Mouse (Mus musculus) embryonic fibroblast, embryonic 13.5 days (primary cell): ENCODE results near the gene Wdr76. TPM values are rescaled to one million over a fixed set of nuclear protein-coding genes. Genes with fewer than 3 reads are reported as not detected.
"Not testable (repeated sequence)": the region's sequence is repeated elsewhere in the genome, so short reads cannot be mapped to it uniquely, and the experiment has no call there.

Source experiments
- H3K27ac ChIP-seq: 2 replicates; pipeline ENCODE4 v1.5.1; 2012; ENCODE audit warnings: low read length, control low read depth, inconsistent platforms; ENCODE audit not compliant: insufficient read depth
- H3K4me1 ChIP-seq: 2 replicates; pipeline ENCODE4 v1.6.1; 2011; ENCODE audit warnings: low read length; ENCODE audit not compliant: control insufficient read depth, insufficient read depth
- H3K4me3 ChIP-seq: 2 replicates; pipeline ENCODE4 v1.5.1; 2011; ENCODE audit warnings: mild to moderate bottlenecking, control low read depth, low read length; ENCODE audit not compliant: insufficient read depth
- CTCF ChIP-seq: IDR thresholded peaks from 2 replicates; pipeline ENCODE4 v1.5.1; 2011; ENCODE audit warnings: mild to moderate bottlenecking, control low read depth, low read length, moderate library complexity, borderline replicate concordance; ENCODE audit not compliant: insufficient read depth
- POLR2A ChIP-seq: IDR thresholded peaks from 2 replicates; pipeline ENCODE4 v1.6.1; 2011; ENCODE audit warnings: low read depth, mild to moderate bottlenecking, control low read depth, low read length, moderate library complexity
- polyA plus RNA-seq: library from polyadenylated mRNA; stranded (reverse); fragments of >200 nt; gene quantifications from 2 replicates; pipeline ENCODE4 v1.2.4, GENCODE M21; 2011; ENCODE audit warnings: low read depth; ENCODE audit not compliant: missing spikeins, insufficient read length

The Wdr76 gene
- polyA plus RNA-seq, 1 experiment = 8.6 TPM

DNA sequence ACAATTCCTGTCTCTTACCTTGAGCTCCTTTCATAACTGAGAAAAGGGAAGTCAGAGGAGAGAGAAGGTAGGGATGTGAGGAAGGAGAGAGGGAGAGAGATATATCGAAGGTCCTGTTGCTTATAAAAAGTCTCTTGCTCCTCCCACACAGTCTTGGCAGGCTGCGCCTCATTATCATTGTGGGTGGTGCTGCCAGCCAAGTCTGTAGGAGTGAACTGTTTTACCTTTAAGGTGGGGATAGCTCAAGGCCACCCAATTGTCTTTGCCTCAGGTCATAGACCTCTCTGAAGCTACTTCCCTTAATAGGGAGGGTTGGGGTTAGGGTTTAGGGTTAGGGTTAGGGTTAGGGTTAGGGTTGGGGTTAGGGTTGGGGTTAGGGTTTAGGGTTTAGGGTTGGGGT, 15.5 kb downstream of the Wdr76 start:
- Histone ChIP-seq H3K4me3 (no peak overlapping the region), H3K27ac (no peak overlapping the region), H3K4me1 (no peaks in the 10 kb centered on the region)
- TF ChIP-seq CTCF = no peak
- TF ChIP-seq POLR2A = no peak

GRCm38 (mm10) chr2:121522830-121523229, 16.3 kb downstream of the Wdr76 start:
- not testable (repeated sequence) for H3K27ac ChIP-seq

GRCm38 (mm10) chr2:121525056-121525455, 18.5 kb downstream of the Wdr76 start:
- Histone ChIP-seq H3K4me1 (no peaks in the 10 kb centered on the region), H3K4me3 (no peak overlapping the region), H3K27ac (no peak overlapping the region)
- TF ChIP-seq POLR2A (no peak), CTCF (no peak)

More at GRCm38 (mm10) chr2:121522830-121523229, 16.3 kb downstream of the Wdr76 start:
- H3K4me3 ChIP-seq, H3K4me1 ChIP-seq: not testable (repeated sequence)

DNA sequence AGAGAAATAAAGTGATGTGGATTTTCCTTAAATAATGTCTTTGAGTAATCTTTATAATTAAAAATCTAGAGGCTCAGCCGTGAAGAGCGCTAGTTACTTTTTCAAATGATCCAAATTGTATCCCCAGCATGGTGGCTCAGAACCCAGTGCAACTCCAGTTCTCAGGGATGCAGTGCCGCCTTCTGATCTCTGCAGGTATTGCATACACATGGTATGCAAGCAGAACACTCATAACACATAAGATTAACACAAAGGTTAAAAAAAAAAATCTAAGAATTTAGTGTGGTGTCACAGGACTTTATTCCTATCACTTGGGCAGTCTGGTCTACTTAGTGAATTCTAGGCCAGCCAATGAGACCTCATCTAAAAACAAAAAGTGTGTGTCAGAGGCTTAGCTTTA, 38.3 kb downstream of the Wdr76 start:
- TF ChIP-seq CTCF (no peak), POLR2A (no peak)
- H3K4me1 ChIP-seq = peaks cover 2% of the 10 kb centered on the region; the same call in 1 of the 2 replicates
- H3K4me3 ChIP-seq = no peak overlapping the region
- H3K27ac ChIP-seq = no peak overlapping the region

DNA sequence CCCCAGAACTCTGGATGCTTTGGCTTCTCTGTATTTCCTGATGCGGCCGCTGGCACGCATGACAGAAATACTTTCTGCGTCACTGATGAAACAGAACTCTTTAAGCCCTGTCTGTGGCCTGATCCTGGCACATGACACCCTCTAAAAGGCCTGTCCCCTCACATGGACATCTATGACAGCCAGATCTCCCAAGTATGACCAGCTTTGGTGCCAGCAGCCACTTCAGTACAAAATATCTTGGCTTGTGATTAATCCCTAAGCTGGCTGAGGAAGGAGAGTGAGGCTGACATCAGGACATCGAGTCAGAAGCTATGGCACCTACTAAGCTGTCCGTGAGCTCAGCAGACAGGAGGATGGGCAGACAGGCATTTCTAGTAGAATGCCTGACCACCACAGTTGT, 43.1 kb downstream of the Wdr76 start:
- no peak overlapping the region for H3K4me3 ChIP-seq
- peaks cover 2% of the 10 kb centered on the region; the same call in 1 of the 2 replicates for H3K4me1 ChIP-seq
- no peak overlapping the region for H3K27ac ChIP-seq
- no peak for TF ChIP-seq POLR2A

DNA sequence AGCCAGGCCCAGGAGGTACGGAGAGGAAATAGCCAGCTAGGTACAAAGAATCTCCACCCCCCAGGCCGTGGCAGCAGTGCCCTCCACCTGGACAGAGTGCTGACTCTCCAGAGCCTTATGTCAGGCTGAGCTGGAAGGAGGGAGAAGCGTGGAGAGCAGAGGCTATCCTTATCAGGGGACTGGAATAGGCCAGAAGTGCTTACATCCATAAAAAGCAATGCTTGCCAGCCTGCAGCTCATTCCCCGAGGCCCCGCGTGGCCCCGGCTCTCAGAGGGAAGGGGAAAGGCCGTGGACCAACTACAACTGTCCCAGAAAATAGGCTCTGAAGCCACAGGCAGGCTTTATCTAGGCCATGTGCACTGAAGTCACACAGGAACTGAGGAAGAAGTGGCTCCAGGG, 44.7 kb downstream of the Wdr76 start:
- H3K27ac ChIP-seq = no peak overlapping the region
- H3K4me3 ChIP-seq = no peak overlapping the region
- peaks cover 2% of the 10 kb centered on the region; the same call in 1 of the 2 replicates for H3K4me1 ChIP-seq
- TF ChIP-seq CTCF (no peak), POLR2A (no peak)

DNA sequence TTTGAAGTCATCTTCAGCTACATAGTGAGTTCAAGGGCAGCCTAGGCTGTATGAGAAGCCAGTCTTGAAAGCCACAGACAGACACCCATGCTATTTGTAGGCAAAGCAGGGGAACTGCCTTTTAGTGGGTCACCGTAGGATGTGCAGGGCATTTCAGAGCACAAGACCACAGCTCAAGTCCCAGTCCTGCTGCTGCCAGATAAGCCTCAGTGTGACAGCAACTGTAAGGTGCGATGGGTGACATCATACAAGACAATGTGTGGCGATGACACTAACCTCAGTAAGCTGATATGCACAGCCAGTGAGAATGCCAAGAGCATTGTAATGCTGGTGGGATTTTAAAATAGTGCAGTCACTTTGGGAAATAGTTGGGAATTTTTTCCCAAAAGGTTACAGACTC, 56.6 kb downstream of the Wdr76 start:
- H3K4me3 ChIP-seq = no peak overlapping the region
- no peaks in the 10 kb centered on the region for H3K4me1 ChIP-seq
- TF ChIP-seq CTCF (no peak), POLR2A (no peak)
- H3K27ac ChIP-seq = no peak overlapping the region

DNA sequence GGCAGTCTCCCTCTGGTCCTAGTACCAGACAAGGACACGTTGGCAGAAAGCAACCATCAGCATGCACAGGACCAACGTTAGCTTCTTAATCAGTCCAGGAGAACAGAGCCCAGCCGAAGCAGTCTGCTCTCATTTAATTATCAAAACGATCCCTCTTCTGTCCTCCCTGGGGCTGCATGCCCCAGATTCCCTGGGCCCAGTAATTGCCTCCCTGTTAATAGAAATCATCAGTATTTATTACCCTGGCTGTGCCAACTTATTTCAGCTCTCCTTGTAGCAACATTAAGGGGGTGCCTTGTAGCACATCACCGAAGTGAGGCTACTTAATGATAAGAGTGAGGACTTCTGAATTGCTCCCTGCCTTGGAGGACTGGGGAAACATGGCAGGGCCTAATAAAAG, 59.4 kb downstream of the Wdr76 start:
- no peaks in the 10 kb centered on the region for H3K4me1 ChIP-seq
- H3K4me3 ChIP-seq = no peak overlapping the region
- H3K27ac ChIP-seq = no peak overlapping the region
- no peak for TF ChIP-seq CTCF
- no peak for TF ChIP-seq POLR2A

- H3K27ac ChIP-seq = no peak overlapping the region
- TF ChIP-seq POLR2A = no peak
- TF ChIP-seq CTCF = no peak
- no peak overlapping the region for H3K4me3 ChIP-seq
- peaks cover 5% of the 10 kb centered on the region; the same call in 1 of the 2 replicates for H3K4me1 ChIP-seq
These were observed 63.5 kb downstream of the Wdr76 start for GRCm38 (mm10) chr2:121570049-121570448.

- Histone ChIP-seq H3K4me1 (peaks cover 8% of the 10 kb centered on the region; the same call in 1 of the 2 replicates), H3K27ac (no peak overlapping the region), H3K4me3 (no peak overlapping the region)
- TF ChIP-seq CTCF = no peak
- TF ChIP-seq POLR2A = no peak
These were observed 64.6 kb downstream of the Wdr76 start for GRCm38 (mm10) chr2:121570999-121571655.

DNA sequence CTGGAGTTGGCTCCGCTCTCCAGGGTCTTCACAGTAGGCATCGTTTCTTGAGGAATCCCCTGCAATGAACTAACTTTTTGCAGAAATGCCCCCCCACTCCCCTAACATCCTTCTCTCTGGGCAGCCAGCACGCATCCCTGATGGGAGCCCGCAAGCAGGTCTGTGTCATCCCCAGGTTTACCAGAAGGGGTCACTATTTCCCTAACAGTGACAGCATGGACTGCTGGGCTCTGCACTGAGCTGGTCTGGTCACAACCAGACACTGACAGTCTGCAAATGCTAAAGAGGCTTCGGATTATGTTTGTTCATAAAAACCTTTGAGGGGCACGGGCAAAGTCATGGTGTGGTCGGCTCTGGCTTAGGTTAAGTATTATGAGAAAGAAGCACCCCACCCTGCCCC, 65.3 kb downstream of the Wdr76 start:
- H3K4me3 ChIP-seq = no peak overlapping the region
- peaks cover 8% of the 10 kb centered on the region; the same call in 1 of the 2 replicates for H3K4me1 ChIP-seq
- TF ChIP-seq POLR2A = no peak
- TF ChIP-seq CTCF = peak; percentile 83
- H3K27ac ChIP-seq = no peak overlapping the region
